Mouse (Mus musculus) hindbrain, postnatal 0 days (tissue): ENCODE measurements at regions not wholly inside any gene's neighbourhood (a gene's known extent, or its start where the extent isn't known, plus 50 kb on each side); places are given as distances from the start of the nearest gene placed in this dataset.

Source experiments
- ATAC-seq: fragments of 200-750 bp; cut with Nextera tagmentation; 2 replicates; pipeline ENCODE4 v1.8.0; 2017; ENCODE audit warnings: mild to moderate bottlenecking, moderate TSS enrichment, moderate library complexity
- DNase-seq: peaks from one replicate; pipeline ENCODE4 v3.0.0-alpha.2; 2015; ENCODE audit warnings: low spot score
- H3K27ac ChIP-seq: fragments of 300-500 bp; sonication (generic); 2 replicates; pipeline ENCODE4 v1.5.1; 2014; ENCODE audit warnings: mild to moderate bottlenecking
- H3K27me3 ChIP-seq: fragments of 300-500 bp; sonication (generic); 2 replicates; pipeline ENCODE4 v1.6.1; 2014; ENCODE audit warnings: low read length, mixed read lengths; ENCODE audit not compliant: insufficient read depth
- H3K36me3 ChIP-seq: fragments of 300-500 bp; sonication (generic); 2 replicates; pipeline ENCODE4 v1.6.1; 2014; ENCODE audit warnings: low read length, mixed read lengths; ENCODE audit not compliant: insufficient read depth
- H3K4me1 ChIP-seq: fragments of 300-500 bp; sonication (generic); 2 replicates; pipeline ENCODE4 v1.6.1; 2014; ENCODE audit warnings: antibody characterized with exemption, low read length, mixed read lengths; ENCODE audit not compliant: insufficient read depth
- H3K4me2 ChIP-seq: fragments of 300-500 bp; sonication (generic); 2 replicates; pipeline ENCODE4 v1.6.1; 2014; ENCODE audit warnings: low read depth, mild to moderate bottlenecking, low read length, moderate library complexity, mixed read lengths
- H3K4me3 ChIP-seq: fragments of 300-500 bp; sonication (generic); 2 replicates; pipeline ENCODE4 v1.5.1; 2014; ENCODE audit warnings: low read length
- H3K9ac ChIP-seq: fragments of 300-500 bp; sonication (generic); replicated peaks from 2 replicates; pipeline ENCODE4 v1.6.1; 2014; ENCODE audit warnings: mild to moderate bottlenecking, low read length, moderate library complexity, mixed read lengths
- H3K9me3 ChIP-seq: fragments of 300-500 bp; sonication (generic); 2 replicates; pipeline ENCODE4 v1.6.1; 2016; ENCODE audit warnings: low read length, mixed read lengths
- CTCF ChIP-seq: IDR thresholded peaks from 2 replicates; pipeline ENCODE4 v1.5.1; 2016; ENCODE audit warnings: antibody characterized with exemption, control low read depth, low read depth
- WGBS: fragments of 180-500 bp; shearing (Covaris S2); extraction: QIAGEN DNeasy Blood & Tissue Kit; methylation state at CpG from one replicate; pipeline ENCODE4 v1.1.7; 2014; 5-methylcytosine and 5-hydroxymethylcytosine counted together

DNA sequence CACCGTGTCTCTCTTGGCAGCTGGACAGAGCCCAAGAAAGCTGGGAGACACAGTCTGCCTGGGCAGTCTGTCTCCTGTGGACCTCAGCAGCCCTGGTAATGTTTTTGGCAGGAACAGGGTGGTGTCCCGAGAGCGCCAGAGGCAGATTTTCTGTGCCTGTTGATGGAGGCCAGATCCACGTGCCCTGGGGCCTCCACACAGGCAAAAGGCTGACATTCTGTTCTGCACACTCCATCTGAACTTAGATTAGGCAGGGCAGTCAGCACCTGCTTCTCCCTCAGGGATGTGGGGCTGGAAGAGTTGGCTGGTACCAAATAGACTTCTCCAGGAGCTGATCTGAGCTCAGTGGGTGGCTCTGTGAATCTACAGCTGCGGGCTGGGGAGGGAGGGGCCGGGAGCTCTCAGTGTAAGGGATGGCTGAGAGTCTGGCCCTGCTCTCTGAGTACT is 83.8 kb downstream of the Gadd45g start:
- Histone ChIP-seq H3K27ac (peak overlapping the region; percentile 17; the same call in 1 of the 2 replicates), H3K27me3 (0 out of 2 replicates have a peak, but pooled peaks cover 4% of the 10 kb centered on the region), H3K36me3 (no peaks in the 10 kb centered on the region), H3K9ac (no peak overlapping the region), H3K4me3 (no peak overlapping the region), H3K9me3 (no peaks in the 10 kb centered on the region), H3K4me2 (no peak overlapping the region), H3K4me1 (peaks cover 14% of the 10 kb centered on the region)
- 20% methylated on average over 6 of the region's 6 CpGs for WGBS
- ATAC-seq (peak; percentile 70), DNase-seq (peak; percentile 68)
- TF ChIP-seq CTCF: no peak

DNA sequence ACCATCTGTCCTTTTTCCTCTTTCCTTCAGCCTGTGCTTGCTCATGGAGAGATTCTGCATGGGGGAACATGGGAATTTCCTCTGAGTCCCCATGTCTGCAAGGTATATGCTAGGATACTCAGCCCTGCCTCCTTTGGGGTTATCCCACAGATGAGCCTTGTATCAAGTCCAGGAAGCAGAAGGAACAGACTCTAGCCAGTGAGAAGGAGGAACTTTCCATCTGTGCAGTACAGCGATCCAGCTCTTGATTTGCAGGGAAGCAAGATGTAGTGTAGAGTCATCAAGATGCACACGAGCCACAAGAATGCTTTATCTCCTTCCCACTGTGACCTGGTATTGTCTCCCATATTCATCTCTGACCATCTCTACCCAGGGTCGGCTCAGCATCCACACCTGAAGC is 84.5 kb downstream of the Gadd45g start:
- Histone ChIP-seq H3K27ac (no peak overlapping the region), H3K4me1 (peaks cover 14% of the 10 kb centered on the region), H3K36me3 (no peaks in the 10 kb centered on the region), H3K4me3 (no peak overlapping the region), H3K9me3 (no peaks in the 10 kb centered on the region), H3K9ac (no peak overlapping the region), H3K27me3 (0 out of 2 replicates have a peak, but pooled peaks cover 4% of the 10 kb centered on the region), H3K4me2 (no peak overlapping the region)
- DNase-seq (no peak), ATAC-seq (no peak)
- TF ChIP-seq CTCF: no peak
- WGBS: 53% methylated on average over 3 of the region's 3 CpGs

DNA sequence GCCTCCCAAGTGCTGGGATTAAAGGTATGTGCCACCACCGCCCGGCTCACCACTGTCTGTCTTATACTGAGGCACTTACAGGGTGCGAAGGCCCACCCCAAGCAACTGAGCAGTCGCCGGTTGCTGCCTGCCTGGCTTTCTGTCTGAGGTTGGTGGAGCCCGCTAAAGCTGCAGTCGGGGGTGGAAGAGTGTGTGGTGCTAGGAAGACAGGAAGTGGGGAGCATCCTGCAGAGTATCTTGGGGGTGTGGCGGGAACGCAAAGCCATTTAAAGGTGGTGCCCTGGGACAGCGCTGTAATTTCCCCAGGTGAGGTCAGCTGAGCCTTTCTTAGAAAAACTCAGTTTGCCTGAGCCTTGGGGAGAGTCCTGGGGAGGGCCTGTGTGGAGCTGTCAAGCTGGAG is 89.3 kb downstream of the Gadd45g start:
- no peak overlapping the region for H3K4me2 ChIP-seq
- H3K4me1 ChIP-seq: no peaks in the 10 kb centered on the region
- no peak overlapping the region for H3K9ac ChIP-seq
- H3K36me3 ChIP-seq: no peaks in the 10 kb centered on the region
- H3K4me3 ChIP-seq: no peak overlapping the region
- no peak overlapping the region for H3K27ac ChIP-seq
- no peak for TF ChIP-seq CTCF
- no peak for DNase-seq
- H3K9me3 ChIP-seq: no peaks in the 10 kb centered on the region
- no peak for ATAC-seq
- H3K27me3 ChIP-seq: no peaks in the 10 kb centered on the region
- WGBS: 93% methylated on average over 10 of the region's 10 CpGs

DNA sequence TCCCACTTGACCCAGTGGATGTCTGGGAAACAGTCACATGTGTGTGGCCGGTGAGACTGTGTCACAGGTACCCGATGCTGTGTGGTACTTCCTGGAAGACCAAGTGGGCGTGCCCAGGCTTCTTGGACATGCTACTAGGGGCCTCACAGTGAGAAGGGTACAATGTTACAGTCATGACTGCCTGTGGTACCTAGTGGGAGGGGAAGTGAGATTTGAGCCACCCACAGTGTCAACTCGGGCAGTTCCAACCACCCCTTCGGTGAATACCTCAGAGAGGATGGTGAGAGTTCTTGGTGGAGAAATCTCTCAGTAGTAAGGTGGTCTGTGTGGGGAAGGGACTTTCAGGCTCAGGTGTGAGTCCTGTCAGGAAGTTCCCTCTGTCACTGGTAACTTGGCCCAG is 90.0 kb downstream of the Gadd45g start:
- H3K27ac ChIP-seq: no peak overlapping the region
- no peaks in the 10 kb centered on the region for H3K36me3 ChIP-seq
- no peaks in the 10 kb centered on the region for H3K27me3 ChIP-seq
- DNase-seq: no peak
- H3K9me3 ChIP-seq: no peaks in the 10 kb centered on the region
- ATAC-seq: no peak
- H3K4me2 ChIP-seq: no peak overlapping the region
- 87% methylated on average over 5 of the region's 5 CpGs for WGBS
- TF ChIP-seq CTCF: no peak
- H3K9ac ChIP-seq: no peak overlapping the region
- no peaks in the 10 kb centered on the region for H3K4me1 ChIP-seq
- no peak overlapping the region for H3K4me3 ChIP-seq

DNA sequence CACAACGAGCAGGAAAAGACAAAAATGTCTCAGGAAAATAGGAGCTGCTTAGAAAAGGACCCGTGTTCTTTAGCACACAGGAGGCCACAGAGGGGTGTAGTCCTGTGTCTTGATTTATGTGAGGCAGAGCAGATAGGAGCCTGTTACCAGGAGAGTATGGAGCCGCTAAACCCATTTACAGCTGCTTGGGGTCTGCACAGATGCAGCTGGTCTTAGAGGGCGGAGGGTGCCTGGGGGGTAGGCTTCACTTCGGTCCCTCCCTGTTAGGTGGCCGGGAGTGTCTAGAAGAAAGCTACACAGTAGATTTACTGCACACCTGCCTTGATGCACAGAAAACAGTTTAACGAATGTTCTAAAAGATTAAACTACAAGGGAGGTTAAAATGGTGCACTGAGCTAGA is 91.4 kb downstream of the Gadd45g start:
- Histone ChIP-seq H3K36me3 (no peaks in the 10 kb centered on the region), H3K4me1 (no peaks in the 10 kb centered on the region), H3K9ac (no peak overlapping the region), H3K4me2 (no peak overlapping the region), H3K27ac (no peak overlapping the region), H3K9me3 (no peaks in the 10 kb centered on the region), H3K4me3 (no peak overlapping the region), H3K27me3 (no peaks in the 10 kb centered on the region)
- no peak for TF ChIP-seq CTCF
- DNase-seq (no peak), ATAC-seq (no peak)
- WGBS: 70% methylated on average over 7 of the region's 7 CpGs

DNA sequence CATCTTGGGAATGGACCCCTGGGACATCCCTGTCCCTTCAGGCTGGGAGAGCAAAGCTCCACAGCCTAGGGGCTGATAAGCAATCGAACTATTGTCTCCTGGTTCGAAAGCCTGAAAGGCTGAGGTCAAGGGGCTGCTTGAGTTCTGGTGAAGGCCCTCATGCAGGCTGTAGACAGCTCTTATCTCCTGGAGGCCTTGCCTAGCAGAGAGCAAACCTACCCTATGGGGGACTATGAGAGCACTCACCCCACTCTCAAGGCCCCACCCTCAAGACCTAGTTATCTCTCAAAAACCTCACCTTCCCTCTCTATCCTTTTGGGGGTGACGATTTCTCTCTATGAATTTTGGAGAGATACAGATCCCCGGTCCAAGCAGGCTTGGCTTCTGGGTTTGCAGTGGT is 92.8 kb downstream of the Gadd45g start:
- H3K4me1 ChIP-seq: no peaks in the 10 kb centered on the region
- H3K27me3 ChIP-seq: no peaks in the 10 kb centered on the region
- H3K4me2 ChIP-seq: no peak overlapping the region
- 86% methylated on average over 4 of the region's 4 CpGs for WGBS
- DNase-seq (no peak), ATAC-seq (no peak)
- H3K9ac ChIP-seq: no peak overlapping the region
- no peaks in the 10 kb centered on the region for H3K36me3 ChIP-seq
- no peaks in the 10 kb centered on the region for H3K9me3 ChIP-seq
- H3K4me3 ChIP-seq: no peak overlapping the region
- no peak for TF ChIP-seq CTCF
- H3K27ac ChIP-seq: no peak overlapping the region

DNA sequence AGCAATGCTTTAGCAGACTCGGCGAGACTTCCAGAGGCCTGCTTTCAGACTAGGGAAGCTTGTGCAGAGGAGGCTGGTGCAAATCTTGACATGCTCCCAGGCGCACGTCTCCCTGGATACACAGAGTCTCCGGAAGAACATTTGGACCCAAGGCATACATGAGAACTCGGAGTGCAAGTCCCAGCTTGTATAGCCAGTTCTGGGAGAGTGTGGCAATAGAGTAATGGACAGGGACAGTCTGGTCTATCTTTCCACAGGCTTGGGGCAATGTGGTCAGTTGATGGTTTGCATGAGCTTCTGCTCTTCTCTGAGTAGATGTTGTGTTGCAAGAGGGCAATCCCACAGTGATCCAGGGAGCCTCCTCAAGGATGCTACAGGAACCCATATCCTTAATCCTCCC is 93.2 kb downstream of the Gadd45g start:
- no peak for TF ChIP-seq CTCF
- 91% methylated on average over 6 of the region's 6 CpGs for WGBS
- no peak overlapping the region for H3K27ac ChIP-seq
- DNase-seq (no peak), ATAC-seq (no peak)
- no peaks in the 10 kb centered on the region for H3K4me1 ChIP-seq
- H3K4me2 ChIP-seq: no peak overlapping the region
- no peaks in the 10 kb centered on the region for H3K36me3 ChIP-seq
- H3K27me3 ChIP-seq: no peaks in the 10 kb centered on the region
- no peaks in the 10 kb centered on the region for H3K9me3 ChIP-seq
- no peak overlapping the region for H3K9ac ChIP-seq
- no peak overlapping the region for H3K4me3 ChIP-seq
